Mouse (Mus musculus) testis, adult 2 months (tissue): ENCODE measurements around the gene Nod1.

Experiments
- CTCF ChIP-seq: fragments of 200-500 bp; IDR thresholded peaks from 2 replicates; pipeline ENCODE4 v1.5.1; 2012; ENCODE audit warnings: low read depth, mild to moderate bottlenecking, inconsistent platforms, low read length, moderate library complexity; ENCODE audit not compliant: control insufficient read depth, insufficient read depth, insufficient replicate concordance
- POLR2A ChIP-seq: fragments of 200-500 bp; IDR thresholded peaks from 2 replicates; pipeline ENCODE4 v1.6.1; 2012; ENCODE audit warnings: low read depth, mild to moderate bottlenecking, inconsistent platforms, low read length, moderate library complexity; ENCODE audit not compliant: control insufficient read depth

DNA sequence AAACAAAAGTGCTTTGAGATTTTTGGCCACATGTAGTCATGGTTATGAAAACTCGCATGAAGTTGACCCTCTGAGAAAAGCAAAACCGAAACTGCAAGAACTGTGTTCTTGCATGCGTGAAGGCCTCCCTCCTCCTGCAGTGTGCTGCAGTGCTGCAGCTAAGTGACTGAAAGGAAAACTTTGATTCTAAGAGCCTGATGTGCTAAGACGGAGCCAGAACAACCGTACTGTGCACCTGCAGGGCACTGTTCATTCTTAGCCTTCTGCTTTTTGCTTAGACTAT lies 458 bp upstream of the Nod1 start:
- no peak for TF ChIP-seq CTCF
- TF ChIP-seq POLR2A = no peak
